Mouse (Mus musculus) right cerebral cortex, postnatal 25 days (tissue): ENCODE data around the gene Ppp2r1b.

ENCODE experiments used
- DNase-seq: peaks from one replicate; pipeline ENCODE4 v3.0.0; 2022

Gene Ppp2r1b

GRCm38 (mm10) chr9:50873210-50873609 is 28.1 kb downstream of the Ppp2r1b start:
- no peak for DNase-seq

GRCm38 (mm10) chr9:50874031-50874430 is 28.9 kb downstream of the Ppp2r1b start:
- DNase-seq: no peak

GRCm38 (mm10) chr9:50875470-50875869 is 30.4 kb downstream of the Ppp2r1b start:
- no peak for DNase-seq

GRCm38 (mm10) chr9:50876287-50876686 is 31.2 kb downstream of the Ppp2r1b start:
- DNase-seq: no peak

GRCm38 (mm10) chr9:50877431-50877830 is 32.3 kb downstream of the Ppp2r1b start:
- no peak for DNase-seq

GRCm38 (mm10) chr9:50882183-50882582 is 37.1 kb downstream of the Ppp2r1b start:
- no peak for DNase-seq

- DNase-seq: no peak
Measured at GRCm38 (mm10) chr9:50884093-50884492, 39.0 kb downstream of the Ppp2r1b start.

GRCm38 (mm10) chr9:50884741-50885599 is 39.9 kb downstream of the Ppp2r1b start:
- peak; percentile 30 for DNase-seq

- DNase-seq: no peak
Measured at GRCm38 (mm10) chr9:50885600-50885987, 40.5 kb downstream of the Ppp2r1b start.

- DNase-seq: no peak
Measured at GRCm38 (mm10) chr9:50886870-50887269, 41.8 kb downstream of the Ppp2r1b start.

GRCm38 (mm10) chr9:50887351-50887750 is 42.2 kb downstream of the Ppp2r1b start:
- DNase-seq: no peak

- DNase-seq: no peak
Measured at GRCm38 (mm10) chr9:50889211-50889610, 44.1 kb downstream of the Ppp2r1b start.

- DNase-seq: no peak
Measured at GRCm38 (mm10) chr9:50889964-50890363, 44.9 kb downstream of the Ppp2r1b start.

GRCm38 (mm10) chr9:50890494-50891090 is 45.5 kb downstream of the Ppp2r1b start:
- DNase-seq: no peak

GRCm38 (mm10) chr9:50893665-50894064 is 48.6 kb downstream of the Ppp2r1b start:
- peak; percentile 52 for DNase-seq

GRCm38 (mm10) chr9:50900026-50900920 is 55.2 kb downstream of the Ppp2r1b start:
- no peak for DNase-seq

GRCm38 (mm10) chr9:50904196-50904847 is 59.2 kb downstream of the Ppp2r1b start:
- no peak for DNase-seq

- DNase-seq: no peak
Measured at GRCm38 (mm10) chr9:50905321-50905720, 60.2 kb downstream of the Ppp2r1b start.

GRCm38 (mm10) chr9:50911861-50912515 is 66.9 kb downstream of the Ppp2r1b start:
- no peak for DNase-seq

- no peak for DNase-seq
Measured at GRCm38 (mm10) chr9:50918131-50918530, 73.0 kb downstream of the Ppp2r1b start.

- no peak for DNase-seq
Measured at GRCm38 (mm10) chr9:50919554-50919953, 74.5 kb downstream of the Ppp2r1b start.
